Mouse (Mus musculus) c-Kit-positive CD71-positive TER-119-positive erythroid progenitor cells, embryonic 14.5 days (primary cell): ENCODE data around the gene Cdc26.

ENCODE experiments used
- DNase-seq: peaks from one replicate; pipeline ENCODE4 v3.0.0-alpha.2; 2013; ENCODE audit warnings: low spot score

The Cdc26 gene

GRCm38 (mm10) chr4:62408601-62409282 lies at the start of gene Cdc26, which contains the start of gene Prpf4:
Cdc26 (minus strand) TSS chr4:62408642.
Prpf4 (plus strand) TSS chr4:62408797.
- peak; percentile 99 for DNase-seq

- peak; percentile 35 for DNase-seq
Observed at GRCm38 (mm10) chr4:62454995-62455394, 46.6 kb upstream of the Cdc26 start.

- no peak for DNase-seq
Observed at GRCm38 (mm10) chr4:62440986-62441385, 32.5 kb upstream of the Cdc26 start.

- DNase-seq: no peak
Observed at GRCm38 (mm10) chr4:62440544-62440943, 32.1 kb upstream of the Cdc26 start.

GRCm38 (mm10) chr4:62439793-62440192 lies 31.4 kb upstream of the Cdc26 start:
- DNase-seq: no peak

- DNase-seq: no peak
Observed at GRCm38 (mm10) chr4:62437871-62438270, 29.4 kb upstream of the Cdc26 start.

DNA sequence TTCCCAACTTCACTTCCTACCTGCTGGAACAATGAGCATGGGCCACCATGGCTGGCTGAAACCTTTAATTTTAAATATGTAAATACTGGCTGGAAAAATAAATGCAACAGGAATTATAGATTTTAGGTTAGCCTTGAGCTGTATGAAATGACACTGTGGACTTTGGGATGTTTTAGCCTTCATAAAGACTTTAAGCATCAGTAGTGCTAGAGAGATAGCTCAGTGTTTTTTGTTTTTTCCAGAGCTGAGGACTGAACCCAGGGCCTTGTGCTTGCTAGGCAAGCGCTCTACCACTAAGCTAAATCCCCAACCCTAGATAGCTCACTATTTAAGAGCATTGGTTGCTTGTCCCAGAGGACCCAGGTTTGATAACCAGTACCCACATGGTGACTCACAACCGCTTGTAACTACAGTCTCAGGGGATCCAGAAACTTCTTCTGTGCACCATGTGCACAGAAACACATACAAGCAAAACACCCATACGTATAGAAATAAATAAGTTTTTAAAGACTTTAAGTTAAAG lies 28.9 kb upstream of the Cdc26 start:
- no peak for DNase-seq

GRCm38 (mm10) chr4:62435081-62435480 lies 26.6 kb upstream of the Cdc26 start, which contains the start of gene Rnf183:
Rnf183 (minus strand) TSS chr4:62435252.
- DNase-seq: no peak

DNA sequence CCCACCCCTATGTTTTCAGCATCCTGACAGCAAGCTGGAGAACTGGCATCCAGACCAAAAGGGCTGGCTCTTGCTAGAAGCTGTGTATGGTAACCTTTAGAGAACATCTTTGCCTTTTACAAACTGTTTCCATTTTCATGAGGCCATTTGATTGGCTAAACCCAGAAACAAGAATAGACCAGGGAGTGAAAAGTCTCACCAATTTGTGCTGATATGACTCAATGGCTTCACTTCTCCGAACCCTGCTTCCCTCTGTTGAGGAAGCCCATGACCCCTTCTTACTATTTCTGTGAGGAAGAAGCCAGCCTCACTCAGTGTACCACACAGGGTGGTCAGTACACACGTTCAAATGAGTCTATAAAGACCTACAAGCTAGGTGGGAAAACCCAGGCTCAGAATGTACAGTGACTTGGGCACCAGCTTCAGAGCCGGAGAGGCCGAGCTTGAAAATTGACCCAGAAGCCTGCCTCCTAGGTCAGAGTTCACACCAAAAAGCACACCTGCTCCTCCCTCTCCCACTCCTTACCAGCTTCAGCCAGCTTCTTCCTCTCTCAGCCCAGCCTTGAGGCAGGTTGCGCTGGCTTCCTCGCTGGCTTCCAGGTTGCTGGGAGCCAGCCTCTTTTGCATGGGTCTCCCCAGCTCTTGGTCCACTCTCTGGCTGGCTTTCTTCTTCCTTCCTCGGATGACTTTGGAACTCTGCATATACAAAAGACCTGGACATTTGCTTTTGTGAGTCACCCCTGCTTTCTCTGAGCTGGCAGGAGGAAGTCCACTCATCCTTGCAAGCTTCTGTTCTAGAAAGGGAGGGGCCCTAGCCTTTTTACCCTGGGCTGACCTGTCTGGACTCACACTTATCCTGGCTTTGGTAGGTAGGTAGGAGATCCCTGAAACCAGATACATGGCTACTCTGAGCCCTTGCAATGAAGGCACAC lies 25.8 kb upstream of the Cdc26 start:
- DNase-seq: no peak

GRCm38 (mm10) chr4:62431522-62431921 lies 23.1 kb upstream of the Cdc26 start:
- DNase-seq: peak; percentile 82

DNA sequence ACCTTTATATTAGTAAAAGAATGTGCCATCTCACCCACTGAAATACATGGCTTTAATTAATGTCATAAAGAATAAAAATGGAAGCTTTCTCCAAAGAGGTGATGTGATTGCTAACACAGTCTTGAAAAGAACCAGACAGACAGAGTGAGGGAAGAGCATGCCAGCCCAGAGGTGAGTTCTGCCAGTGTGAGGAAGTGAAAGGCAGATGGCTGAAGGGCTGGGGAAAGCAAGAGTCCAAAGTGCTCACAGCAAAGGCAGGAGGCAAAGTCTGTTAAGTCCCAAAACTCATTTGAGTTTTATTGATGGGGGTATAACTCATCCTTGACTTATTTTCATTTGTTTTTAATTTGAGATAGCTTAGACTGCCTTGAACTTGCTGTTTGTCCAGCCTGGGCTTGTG lies 22.2 kb upstream of the Cdc26 start:
- no peak for DNase-seq

- no peak for DNase-seq
Observed at GRCm38 (mm10) chr4:62429616-62430015, 21.2 kb upstream of the Cdc26 start.

- no peak for DNase-seq
Observed at GRCm38 (mm10) chr4:62427978-62428758, 19.7 kb upstream of the Cdc26 start.

- no peak for DNase-seq
Observed at GRCm38 (mm10) chr4:62425891-62426290, 17.4 kb upstream of the Cdc26 start.

DNA sequence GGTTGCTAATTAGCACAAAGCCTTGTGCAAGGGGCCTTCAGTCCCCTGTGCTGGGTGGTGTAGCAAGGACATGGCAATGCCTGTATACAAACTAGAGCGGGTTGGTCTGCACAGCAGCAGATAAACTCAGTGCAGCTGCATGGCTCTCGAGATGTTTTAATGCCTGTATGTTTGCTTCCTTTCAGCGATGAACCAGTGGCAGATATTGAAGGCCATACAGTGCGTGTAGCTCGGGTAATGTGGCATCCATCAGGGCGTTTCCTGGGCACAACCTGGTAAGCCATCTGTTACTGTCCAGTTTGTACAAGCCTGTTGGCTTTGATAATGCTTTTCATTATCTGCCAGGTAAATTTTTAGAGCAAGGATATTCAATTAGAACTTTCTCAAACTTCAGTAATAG lies 10.6 kb upstream of the Cdc26 start:
- DNase-seq: no peak

- no peak for DNase-seq
Observed at GRCm38 (mm10) chr4:62418448-62418847, 10.0 kb upstream of the Cdc26 start.

GRCm38 (mm10) chr4:62411606-62412005 lies 3.2 kb upstream of the Cdc26 start:
- no peak for DNase-seq

DNA sequence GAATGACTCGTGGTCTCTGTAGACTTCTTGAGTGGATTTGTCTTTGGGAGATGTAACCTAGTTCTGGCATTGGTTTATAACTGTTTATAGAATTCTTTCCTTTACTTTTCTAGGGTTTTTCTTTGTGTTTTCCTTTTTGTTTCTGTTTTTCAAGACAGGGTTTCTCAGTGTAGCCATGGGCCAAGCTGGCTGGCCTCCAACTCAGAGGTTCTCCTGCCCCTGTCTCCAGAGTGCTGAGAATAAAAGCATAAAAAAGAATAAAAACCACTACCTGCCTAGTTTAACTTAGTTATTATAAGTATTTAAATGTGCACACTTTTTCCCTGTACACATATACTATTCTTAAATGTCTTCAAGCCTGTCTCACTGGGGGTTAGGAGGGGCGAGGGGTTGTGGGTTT lies 1.9 kb upstream of the Cdc26 start:
- DNase-seq: no peak

- no peak for DNase-seq
Observed at GRCm38 (mm10) chr4:62409615-62410014, 1.2 kb upstream of the Cdc26 start.

DNA sequence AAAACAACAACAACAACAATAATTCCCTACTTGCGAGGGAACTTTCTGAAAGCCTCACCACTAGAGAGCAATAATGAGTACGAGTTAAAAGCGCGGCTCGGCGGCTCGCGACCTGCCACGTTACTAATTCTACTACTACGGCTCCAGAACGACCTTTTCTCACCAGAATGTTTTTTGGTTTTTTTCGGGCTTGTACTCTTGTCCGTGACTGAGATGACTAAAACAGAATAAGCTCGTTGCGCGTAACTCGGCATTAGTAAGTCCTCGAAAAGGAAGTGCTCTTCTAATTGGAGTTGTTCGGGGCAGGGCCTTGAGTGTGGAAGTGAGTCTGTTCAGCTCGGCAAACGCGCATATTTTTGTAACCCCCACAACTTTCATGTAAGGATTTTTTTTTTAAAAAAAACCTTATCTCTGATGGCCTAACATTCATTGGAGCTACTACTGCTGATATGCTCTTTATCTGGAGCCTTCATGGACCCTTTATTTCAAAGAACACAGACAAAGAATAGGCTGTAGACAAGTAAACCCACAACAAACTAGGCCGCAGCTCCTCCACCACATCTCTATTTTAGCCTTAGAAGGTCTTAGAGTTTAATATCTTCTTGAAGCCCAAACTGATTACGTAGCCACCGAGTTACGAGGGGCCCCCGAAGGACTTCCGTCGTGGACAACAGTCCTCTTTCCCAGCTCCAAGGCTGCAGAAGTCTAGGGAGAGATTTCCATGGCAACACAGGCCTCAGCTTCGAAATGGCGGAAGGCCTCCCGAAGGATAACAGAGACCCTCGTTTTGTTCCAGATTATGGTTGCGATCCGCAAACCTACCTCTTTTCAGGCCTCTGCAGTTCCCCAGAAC lies 486 bp downstream of the Cdc26 start:
- peak; percentile 70 for DNase-seq

DNA sequence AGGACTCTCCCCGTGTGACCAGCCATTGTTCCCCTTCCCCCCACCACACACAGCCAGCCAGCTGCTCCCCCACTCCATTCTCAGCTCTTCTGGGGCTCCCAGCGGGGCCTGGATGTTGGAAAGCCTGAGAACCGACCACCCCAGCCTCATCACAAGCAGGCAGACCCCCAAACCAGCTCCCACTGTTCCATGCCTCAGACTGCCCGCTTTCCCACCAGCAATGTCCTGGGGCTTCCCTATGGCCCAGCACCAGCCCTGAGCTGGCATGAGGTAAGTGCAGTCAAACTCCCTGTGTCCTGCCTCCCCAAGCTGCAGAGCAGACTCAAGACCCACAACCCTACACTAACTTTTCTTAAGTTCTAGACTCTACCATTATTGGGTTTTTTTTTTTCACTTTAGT lies 2.3 kb downstream of the Cdc26 start:
- no peak for DNase-seq
